Mouse (Mus musculus) intestine, postnatal 0 days (tissue): Measurements from ENCODE around the gene Tcf7l2. TPM values are rescaled to one million over a fixed set of nuclear protein-coding genes. Genes with fewer than 3 reads are reported as not detected.

Source experiments
- ATAC-seq: fragments of 200-750 bp; cut with Nextera tagmentation; 2 replicates; pipeline ENCODE4 v1.8.0; 2017; ENCODE audit warnings: mild to moderate bottlenecking, moderate TSS enrichment, moderate library complexity
- H3K27ac ChIP-seq: fragments of 300-500 bp; sonication (generic); 2 replicates; pipeline ENCODE4 v1.5.1; 2014; ENCODE audit warnings: mild to moderate bottlenecking, low read depth, low read length, moderate library complexity
- H3K27me3 ChIP-seq: fragments of 300-500 bp; sonication (generic); replicated peaks from 2 replicates; pipeline ENCODE4 v1.6.1; 2014; ENCODE audit warnings: low read length, mixed read lengths; ENCODE audit not compliant: control insufficient read depth, insufficient read depth
- H3K36me3 ChIP-seq: fragments of 300-500 bp; sonication (generic); 2 replicates; pipeline ENCODE4 v1.6.1; 2014; ENCODE audit warnings: mild to moderate bottlenecking, moderate library complexity; ENCODE audit not compliant: control insufficient read depth, insufficient read depth
- H3K4me1 ChIP-seq: fragments of 300-500 bp; sonication (generic); replicated peaks from 2 replicates; pipeline ENCODE4 v1.6.1; 2014; ENCODE audit warnings: antibody characterized with exemption, low read length, mixed read lengths; ENCODE audit not compliant: control insufficient read depth, insufficient read depth
- H3K4me2 ChIP-seq: fragments of 300-500 bp; sonication (generic); replicated peaks from 2 replicates; pipeline ENCODE4 v1.6.1; 2014; ENCODE audit warnings: low read depth, mild to moderate bottlenecking, moderate library complexity
- H3K4me3 ChIP-seq: fragments of 300-500 bp; sonication (generic); 2 replicates; pipeline ENCODE4 v1.5.1; 2014; ENCODE audit warnings: low read depth, low read length
- H3K9ac ChIP-seq: fragments of 300-500 bp; sonication (generic); 2 replicates; pipeline ENCODE4 v1.6.1; 2014; ENCODE audit warnings: mild to moderate bottlenecking, low read depth, low read length
- H3K9me3 ChIP-seq: fragments of 300-500 bp; sonication (generic); 2 replicates; pipeline ENCODE4 v1.6.1; 2016; ENCODE audit warnings: mixed run types; ENCODE audit not compliant: control insufficient read depth
- CTCF ChIP-seq: sonication (generic); IDR thresholded peaks from 2 replicates; pipeline ENCODE4 v1.5.1; 2016; ENCODE audit warnings: low read depth, mild to moderate bottlenecking, control low read depth, antibody characterized with exemption, moderate library complexity
- WGBS: fragments of 180-500 bp; shearing (Covaris S2); extraction: QIAGEN DNeasy Blood & Tissue Kit; methylation state at CpG from one replicate; pipeline ENCODE4 v1.1.7; 2014; 5-methylcytosine and 5-hydroxymethylcytosine counted together
- polyA plus RNA-seq: library from polyadenylated mRNA; unstranded; fragments of >200 nt; fragmentation: Nextera tagmentation; extraction: Ambion mirVana; gene quantifications from 2 replicates; pipeline ENCODE4 v1.2.1, GENCODE M21; 2015

The Tcf7l2 gene
- polyA plus RNA-seq, 1 experiment from 2014 or later: 32.4 TPM

DNA sequence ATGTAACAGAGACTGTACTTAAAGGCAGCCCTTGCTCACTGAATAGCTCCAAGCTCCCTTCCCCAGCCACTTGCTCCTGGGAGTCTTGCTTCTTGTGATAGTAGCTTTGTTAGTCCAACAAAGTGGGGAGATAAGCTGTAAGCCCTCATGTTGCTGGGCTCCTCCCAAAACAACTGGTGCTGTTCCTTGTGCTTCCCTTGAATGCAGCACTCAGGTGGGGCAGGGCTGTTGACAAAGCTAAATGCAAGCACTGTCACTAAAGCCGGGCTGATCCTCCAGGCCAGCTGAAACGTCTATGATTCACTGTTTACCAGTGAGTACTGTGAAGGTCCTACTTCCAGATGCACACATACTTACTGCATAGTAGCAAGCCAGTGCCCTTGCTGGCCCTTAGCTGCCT, 120.1 kb downstream of the Tcf7l2 start:
- Histone ChIP-seq H3K4me1 (peaks cover 19% of the 10 kb centered on the region), H3K4me3 (no peak overlapping the region), H3K9me3 (no peaks in the 10 kb centered on the region), H3K27me3 (no peaks in the 10 kb centered on the region), H3K4me2 (no peak overlapping the region), H3K27ac (no peak overlapping the region), H3K9ac (no peak overlapping the region), H3K36me3 (no peaks in the 10 kb centered on the region)
- no peak for TF ChIP-seq CTCF
- no peak for ATAC-seq
- WGBS: 25% methylated on average over 2 of the region's 2 CpGs

DNA sequence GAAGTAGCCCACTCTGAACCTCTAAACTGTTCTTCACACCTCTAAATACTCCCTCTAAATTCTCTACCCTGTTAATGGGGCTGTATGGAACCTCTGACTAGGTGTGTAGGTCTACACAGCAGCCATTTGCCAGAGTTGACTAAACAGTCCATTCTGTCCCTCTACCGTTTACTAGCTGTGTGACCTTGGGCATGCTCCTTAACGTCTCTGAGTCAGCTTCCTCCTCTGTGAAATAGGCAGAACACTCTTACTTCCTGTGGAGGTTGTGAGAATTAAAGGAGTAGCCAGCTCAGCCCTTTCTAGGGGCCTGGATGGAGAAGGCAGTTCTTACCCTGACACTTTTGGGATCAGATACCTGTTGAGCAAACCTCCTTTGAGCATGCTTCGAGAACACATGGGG, 120.9 kb downstream of the Tcf7l2 start:
- no peak overlapping the region for H3K4me3 ChIP-seq
- H3K9me3 ChIP-seq: no peaks in the 10 kb centered on the region
- no peaks in the 10 kb centered on the region for H3K36me3 ChIP-seq
- no peaks in the 10 kb centered on the region for H3K27me3 ChIP-seq
- peak overlapping the region; percentile 28; the same call in 1 of the 2 replicates for H3K27ac ChIP-seq
- no peak for TF ChIP-seq CTCF
- 49% methylated on average over 3 of the region's 3 CpGs for WGBS
- H3K9ac ChIP-seq: no peak overlapping the region
- no peak overlapping the region for H3K4me2 ChIP-seq
- no peak for ATAC-seq
- peaks cover 26% of the 10 kb centered on the region for H3K4me1 ChIP-seq

DNA sequence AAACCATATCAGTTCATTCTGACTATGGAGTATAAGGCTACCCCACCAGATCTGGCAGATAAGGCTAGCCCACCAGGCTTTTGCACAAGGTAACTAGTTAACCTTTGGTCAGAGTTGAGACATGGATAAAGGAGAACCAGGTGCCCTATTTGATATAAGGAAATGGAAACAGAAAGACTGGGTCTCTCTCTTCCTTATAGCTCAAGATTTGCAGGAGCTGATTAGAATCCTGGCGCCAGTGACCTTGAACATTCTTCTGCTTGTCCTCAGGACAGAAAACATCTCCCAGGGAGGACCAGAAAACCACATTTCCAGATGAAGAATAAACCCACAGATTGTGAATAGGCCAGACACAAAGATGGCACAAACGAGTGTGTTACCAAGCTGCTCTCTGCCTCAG, 123.4 kb downstream of the Tcf7l2 start:
- 56% methylated on average over 2 of the region's 2 CpGs for WGBS
- Histone ChIP-seq H3K4me1 (peaks cover 29% of the 10 kb centered on the region), H3K9me3 (no peaks in the 10 kb centered on the region), H3K4me3 (no peak overlapping the region), H3K27ac (peak overlapping the region; percentile 75), H3K4me2 (no peak overlapping the region), H3K36me3 (no peaks in the 10 kb centered on the region), H3K27me3 (no peaks in the 10 kb centered on the region), H3K9ac (no peak overlapping the region)
- TF ChIP-seq CTCF: no peak
- ATAC-seq: 0 out of 2 replicates have a peak, but pooled peaks have one; percentile 6

DNA sequence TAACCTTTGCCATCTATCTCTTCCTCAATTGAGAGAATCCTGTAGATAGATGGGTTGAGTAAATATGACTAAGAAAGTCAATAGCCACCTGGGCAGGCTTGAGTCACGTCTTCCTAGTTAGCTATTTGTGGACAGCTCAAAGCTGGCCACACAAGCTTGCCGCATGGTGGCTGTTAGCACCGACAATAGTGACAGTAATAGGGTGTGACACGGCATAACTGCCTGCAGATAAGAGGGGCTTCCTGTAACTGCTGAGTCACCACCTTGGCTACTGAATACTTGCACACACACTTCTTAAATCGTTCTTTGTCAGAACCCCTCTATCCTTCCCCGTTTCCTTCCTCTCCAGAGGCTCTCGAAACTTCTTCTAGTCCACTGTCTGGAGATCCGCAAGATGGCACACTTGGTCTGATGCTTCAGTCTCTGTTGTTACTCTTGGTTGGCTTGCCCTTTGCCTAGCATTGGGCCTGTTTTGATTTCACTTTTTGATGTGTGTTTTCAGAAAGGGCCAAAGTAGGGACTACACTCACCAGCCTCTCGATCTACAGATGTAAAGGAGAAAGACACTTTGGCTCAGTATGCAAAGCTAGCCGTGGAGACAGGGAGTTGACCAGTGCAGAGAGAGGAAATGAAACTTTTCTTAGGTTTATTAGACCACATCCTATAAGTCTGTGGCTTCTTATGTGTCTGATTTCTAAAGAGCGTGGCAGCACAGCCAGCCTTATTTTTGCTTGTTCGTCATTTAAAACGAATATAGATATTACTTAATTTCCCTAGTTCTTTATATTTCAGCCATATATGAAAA, 124.4 kb downstream of the Tcf7l2 start:
- Histone ChIP-seq H3K4me2 (peak overlapping the region; percentile 30; the same call in 1 of the 2 replicates), H3K36me3 (0 out of 2 replicates have a peak, but pooled peaks cover 4% of the 10 kb centered on the region), H3K27ac (peak overlapping the region; percentile 75), H3K4me3 (no peak overlapping the region), H3K9ac (no peak overlapping the region), H3K27me3 (no peaks in the 10 kb centered on the region), H3K9me3 (no peaks in the 10 kb centered on the region), H3K4me1 (peaks cover 29% of the 10 kb centered on the region)
- 57% methylated on average over 13 of the region's 13 CpGs for WGBS
- peak; percentile 71 for ATAC-seq
- 0 out of 2 replicates have a peak, but pooled peaks have one; percentile 27 for TF ChIP-seq CTCF

DNA sequence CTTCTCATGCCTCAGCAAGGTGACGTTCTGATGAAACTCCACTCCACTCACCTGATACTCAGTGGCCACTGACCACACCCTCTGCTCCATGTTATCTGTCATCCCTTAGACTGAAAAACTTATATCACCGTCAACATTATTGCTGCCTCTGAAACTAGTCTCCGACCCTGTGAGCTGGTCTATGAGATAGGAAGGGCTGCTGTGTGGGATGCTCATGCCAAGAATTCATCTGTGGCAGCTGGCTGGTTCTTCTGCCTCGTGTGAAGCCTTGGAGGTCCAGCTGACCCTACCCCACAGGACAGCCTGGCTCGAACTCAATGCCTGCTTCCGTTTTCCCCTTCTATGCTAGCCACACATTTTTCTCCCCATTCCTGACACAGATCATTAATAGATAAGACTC, 125.6 kb downstream of the Tcf7l2 start:
- Histone ChIP-seq H3K36me3 (0 out of 2 replicates have a peak, but pooled peaks cover 4% of the 10 kb centered on the region), H3K9ac (no peak overlapping the region), H3K4me3 (no peak overlapping the region), H3K9me3 (no peaks in the 10 kb centered on the region), H3K4me1 (peaks cover 24% of the 10 kb centered on the region), H3K27me3 (no peaks in the 10 kb centered on the region), H3K4me2 (no peak overlapping the region), H3K27ac (peak overlapping the region; percentile 80)
- peak; percentile 9; the same call in 1 of the 2 replicates for ATAC-seq
- no peak for TF ChIP-seq CTCF
- 54% methylated on average over 6 of the region's 6 CpGs for WGBS

DNA sequence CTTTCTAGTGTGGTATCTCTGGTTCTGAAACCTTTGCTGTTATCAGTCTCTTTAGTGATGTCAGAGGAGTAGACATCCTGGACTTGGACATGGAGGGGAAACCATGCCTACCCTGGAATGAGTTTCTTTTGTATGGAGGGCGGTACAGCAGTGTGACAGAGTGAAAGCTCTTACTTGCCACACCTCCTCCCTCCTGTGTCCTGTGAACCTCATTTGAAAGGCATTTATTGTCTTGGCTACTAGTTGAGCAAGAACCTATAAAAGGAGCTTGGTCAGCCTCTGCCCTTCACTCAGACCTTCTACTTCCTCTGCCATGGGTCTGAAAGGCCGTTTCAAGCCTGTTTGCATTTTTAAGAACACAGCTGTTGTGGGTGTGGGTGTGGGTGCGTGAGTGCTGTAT, 126.3 kb downstream of the Tcf7l2 start:
- peak overlapping the region; percentile 80 for H3K27ac ChIP-seq
- H3K4me1 ChIP-seq: peaks cover 20% of the 10 kb centered on the region
- no peaks in the 10 kb centered on the region for H3K9me3 ChIP-seq
- TF ChIP-seq CTCF: no peak
- no peak overlapping the region for H3K4me2 ChIP-seq
- ATAC-seq: peak; percentile 69
- no peak overlapping the region for H3K9ac ChIP-seq
- H3K27me3 ChIP-seq: no peaks in the 10 kb centered on the region
- WGBS: 40% methylated on average over 3 of the region's 3 CpGs
- 0 out of 2 replicates have a peak, but pooled peaks cover 4% of the 10 kb centered on the region for H3K36me3 ChIP-seq
- H3K4me3 ChIP-seq: no peak overlapping the region
